Mouse (Mus musculus): ENCODE measurements around the gene Cdhr4.
A peak's percentile ranks its signal among the peaks of the same experiment; 100 is the strongest.

DNA sequence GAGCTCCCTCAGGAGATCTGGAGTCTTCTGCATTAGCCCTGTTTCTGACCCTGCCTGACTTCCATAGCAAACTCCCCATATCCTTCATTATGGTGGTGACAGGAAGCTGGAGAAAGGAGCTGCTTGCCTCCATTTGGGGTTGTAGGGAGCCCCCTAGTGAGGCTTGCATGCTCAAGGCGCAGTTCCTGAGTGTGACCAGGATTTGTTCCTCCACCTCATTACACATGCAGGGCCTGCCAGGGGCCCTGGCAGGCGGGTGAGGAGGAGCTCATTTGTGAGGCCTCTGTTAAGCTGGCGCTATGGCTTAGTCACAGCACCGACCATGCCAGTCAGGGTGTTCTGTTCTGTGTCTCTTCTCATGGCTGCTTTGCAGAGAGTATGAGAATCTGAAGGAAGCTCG is 30.4 kb upstream of the Cdhr4 start:
- TF ChIP-seq CTCF (IDR thresholded peaks at IDR 0.05; ENCODE audit: low read depth) (peak; percentile 75), EP300 (optimal IDR thresholded peaks at IDR 0.05) (no peak)

Measured in stomach, postnatal 0 days (tissue).